Mouse (Mus musculus): ENCODE results near the gene Sh3pxd2a.

- TF ChIP-seq CTCF (IDR thresholded peaks at IDR 0.05; ENCODE audit: extremely low read depth, insufficient read depth, low read length) (no peak), POLR2A (IDR thresholded peaks at IDR 0.05; ENCODE audit: extremely low read depth, insufficient read depth, low read length) (no peak)
These were observed 29.1 kb upstream of the Sh3pxd2a start for GRCm38 (mm10) chr19:47493017-47493997.

Data from cortical plate, adult 2 months (tissue).